25 mouse cellular contexts compared by ENCODE assay signal in genomic region chr9:58662791-58663190, GRCm38 (mm10).
A peak's percentile ranks its signal among the peaks of the same experiment; 100 is the strongest.
DNase-seq lines count a peak whose midpoint lies in the region; ATAC-seq and TF ChIP-seq lines count a peak whose summit lies in the region.
"Had no signal": no experiment of that assay in that cellular context is flagged by ENCODE, and none has a peak within 500 bp of the region (broad histone marks: within the 10 kb centered on the region; RNA-seq: fewer than 3 reads in every experiment).

No protein-coding gene starts in this region.

- H3K27me3 ChIP-seq in MEL (ENCODE audit: control insufficient read depth in 1 of 2, insufficient read depth in 2 of 2, low read length in 2 of 2): no peaks in the 10 kb centered on the region
- H3K27me3 ChIP-seq in liver, embryonic 15.5 days: no peaks in the 10 kb centered on the region
- H3K27me3 ChIP-seq in hindbrain, embryonic 13.5 days: no peaks in the 10 kb centered on the region
- H3K27me3 ChIP-seq: embryonic facial prominence, embryonic 13.5 days; forebrain, embryonic 15.5 days; kidney, embryonic 15.5 days; limb, embryonic 15.5 days; midbrain, embryonic 12.5 days; neural tube, embryonic 15.5 days had no signal

- H3K9ac ChIP-seq in MEL (ENCODE audit: control insufficient read depth, low read depth, low read length, poor library complexity, severe bottlenecking): no peak overlapping the region
- H3K9ac ChIP-seq in liver, embryonic 15.5 days: peak overlapping the region; percentile 44
- H3K9ac ChIP-seq in hindbrain, embryonic 13.5 days: no peak overlapping the region
- H3K9ac ChIP-seq: embryonic facial prominence, embryonic 13.5 days; forebrain, embryonic 15.5 days; kidney, embryonic 15.5 days; limb, embryonic 15.5 days; midbrain, embryonic 12.5 days; neural tube, embryonic 15.5 days had no signal

- peak; percentile 14 for ATAC-seq in erythroblast, adult 5-6 weeks (replicated peaks; ENCODE audit: low FRiP score, poor library complexity, severe bottlenecking)
- ATAC-seq in liver, embryonic 15.5 days (ENCODE audit: insufficient read depth): peak; percentile 11
- ATAC-seq in hindbrain, embryonic 13.5 days (ENCODE audit: low FRiP score): no peak
- ATAC-seq: forebrain, embryonic 15.5 days; hindbrain, postnatal 0 days; lung, postnatal 0 days had no signal

- H3K27ac ChIP-seq in MEL (ENCODE audit: control insufficient read depth, low read depth, low read length): no peak overlapping the region
- H3K27ac ChIP-seq in liver, embryonic 15.5 days (replicated peaks): peak overlapping the region; percentile 99
- H3K27ac ChIP-seq in hindbrain, embryonic 13.5 days: no peak overlapping the region
- H3K27ac ChIP-seq: embryonic facial prominence, embryonic 13.5 days; forebrain, embryonic 15.5 days; hindbrain, postnatal 0 days; kidney, embryonic 15.5 days; limb, embryonic 15.5 days; midbrain, embryonic 12.5 days; neural tube, embryonic 15.5 days; stomach, postnatal 0 days had no signal

- no peaks in the 10 kb centered on the region for H3K79me2 ChIP-seq in MEL (ENCODE audit: control insufficient read depth, insufficient read depth, low read length, poor library complexity)

- DNase-seq in heart, adult 11 months: peak; percentile 78
- DNase-seq in heart, postnatal 4 days: no peak
- peak; percentile 48 for DNase-seq in MEL (ENCODE audit: low read depth, low spot score)
- no peak for DNase-seq in urinary bladder, postnatal 36 days (ENCODE audit: low spot score in 2 of 2)
- no peak for DNase-seq in cerebellum, postnatal 36 days
- DNase-seq: adrenal gland, postnatal 25 days; cerebellum, adult 11-12 months; cerebellum, postnatal 14 days; embryo, embryonic 11 days; kidney, adult 11 months; kidney, postnatal 36 days; left cerebral cortex, postnatal 4 days; thymus, adult 2 months had no signal

- WGBS in liver, embryonic 15.5 days (ENCODE audit: insufficient replicate concordance): 24% methylated on average over 3 of the region's 3 CpGs
- 90% methylated on average over 3 of the region's 3 CpGs for WGBS in hindbrain, embryonic 13.5 days

- peak overlapping the region; percentile 34 for H3K4me2 ChIP-seq in liver, embryonic 15.5 days
- H3K4me2 ChIP-seq in hindbrain, embryonic 13.5 days: no peak overlapping the region
- H3K4me2 ChIP-seq: embryonic facial prominence, embryonic 13.5 days; forebrain, embryonic 15.5 days; kidney, embryonic 15.5 days; limb, embryonic 15.5 days; midbrain, embryonic 12.5 days; neural tube, embryonic 15.5 days had no signal

- no peak overlapping the region for H3K4me3 ChIP-seq in MEL (ENCODE audit: control insufficient read depth in 1 of 2, insufficient read depth in 1 of 2, low read depth in 2 of 2, low read length in 2 of 2)
- H3K4me3 ChIP-seq in liver, embryonic 15.5 days (replicated peaks): no peak overlapping the region
- H3K4me3 ChIP-seq in hindbrain, embryonic 13.5 days: no peak overlapping the region
- H3K4me3 ChIP-seq: embryonic facial prominence, embryonic 13.5 days; forebrain, embryonic 15.5 days; kidney, embryonic 15.5 days; limb, embryonic 15.5 days; midbrain, embryonic 12.5 days; neural tube, embryonic 15.5 days had no signal

- no peaks in the 10 kb centered on the region for H3K9me3 ChIP-seq in MEL (replicated peaks; ENCODE audit: insufficient read depth, low read length)
- H3K9me3 ChIP-seq in liver, embryonic 15.5 days (replicated peaks): no peaks in the 10 kb centered on the region
- H3K9me3 ChIP-seq in hindbrain, embryonic 13.5 days: no peaks in the 10 kb centered on the region
- H3K9me3 ChIP-seq: embryonic facial prominence, embryonic 13.5 days; forebrain, embryonic 15.5 days; kidney, embryonic 15.5 days; limb, embryonic 15.5 days; midbrain, embryonic 12.5 days; neural tube, embryonic 15.5 days had no signal

- TF ChIP-seq EP300 in MEL (IDR thresholded peaks at IDR 0.05; ENCODE audit: low read depth in 1 of 2, low read length in 2 of 2): peak; percentile 81

- H3K36me3 ChIP-seq in MEL (ENCODE audit: control insufficient read depth in 1 of 2, insufficient read depth in 2 of 2, low read length in 2 of 2): peaks cover 8 to 32% of the 10 kb centered on the region in 2 experiments
- peaks cover 81% of the 10 kb centered on the region for H3K36me3 ChIP-seq in liver, embryonic 15.5 days (replicated peaks)
- peaks cover 24% of the 10 kb centered on the region for H3K36me3 ChIP-seq in hindbrain, embryonic 13.5 days

- H3K4me1 ChIP-seq in MEL (ENCODE audit: control insufficient read depth in 1 of 2, insufficient read depth in 2 of 2, low read length in 2 of 2): peaks cover 34% of the 10 kb centered on the region in 2 experiments
- H3K4me1 ChIP-seq in liver, embryonic 15.5 days (replicated peaks): peaks cover 68% of the 10 kb centered on the region
- no peaks in the 10 kb centered on the region for H3K4me1 ChIP-seq in hindbrain, embryonic 13.5 days (replicated peaks)
- H3K4me1 ChIP-seq: embryonic facial prominence, embryonic 13.5 days; forebrain, embryonic 15.5 days; limb, embryonic 15.5 days; midbrain, embryonic 12.5 days; neural tube, embryonic 15.5 days had no signal

- no peak for TF ChIP-seq POLR2A in MEL (IDR thresholded peaks at IDR 0.05; ENCODE audit: control insufficient read depth in 1 of 2, insufficient read depth in 1 of 2, low read depth in 1 of 2, low read length in 2 of 2, poor library complexity in 1 of 2)

- TF ChIP-seq RAD21 in MEL (IDR thresholded peaks at IDR 0.05; ENCODE audit: low read depth, low read length): no peak

- no peak for TF ChIP-seq CTCF in MEL (IDR thresholded peaks at IDR 0.05 in 2 of 3, conservative IDR thresholded peaks at IDR 0.05 in 1 of 3; ENCODE audit: control insufficient read depth in 1 of 3, insufficient read depth in 1 of 3, low read depth in 2 of 3, low read length in 3 of 3, poor library complexity in 1 of 3, severe bottlenecking in 1 of 3)

TF ChIP-seq in MEL, 35 proteins besides CTCF, POLR2A, EP300 and RAD21:
- TF ChIP-seq POLR2AphosphoS2 (IDR thresholded peaks at IDR 0.05; ENCODE audit: low read length) (no peak), E2F4 (IDR thresholded peaks at IDR 0.05; ENCODE audit: borderline replicate concordance, low read depth, low read length) (no peak), GABPA (IDR thresholded peaks at IDR 0.05; ENCODE audit: low read depth, low read length) (no peak), CHD2 (IDR thresholded peaks at IDR 0.05; ENCODE audit: low read length) (no peak), BHLHE40 (IDR thresholded peaks at IDR 0.05; ENCODE audit: borderline replicate concordance, low read depth, low read length) (0 out of 2 replicates have a peak, but pooled peaks have one; percentile 45), MAZ (IDR thresholded peaks at IDR 0.05; ENCODE audit: low read depth, low read length) (no peak), TBP (IDR thresholded peaks at IDR 0.05; ENCODE audit: low read depth, low read length) (no peak), ZMIZ1 (IDR thresholded peaks at IDR 0.05; ENCODE audit: low read depth, low read length) (no peak), KAT2A (conservative IDR thresholded peaks at IDR 0.05; ENCODE audit: low read depth, low read length) (no peak), NRF1 (IDR thresholded peaks at IDR 0.05; ENCODE audit: insufficient read depth, low read depth, low read length, poor library complexity, severe bottlenecking) (no peak), HCFC1 (IDR thresholded peaks at IDR 0.05; ENCODE audit: low read depth, low read length) (no peak), NELFE (IDR thresholded peaks at IDR 0.05; ENCODE audit: low read depth, low read length) (no peak), JUND (IDR thresholded peaks at IDR 0.05; ENCODE audit: low read depth, low read length) (no peak), SIN3A (IDR thresholded peaks at IDR 0.05; ENCODE audit: low read length) (peak; percentile 35; the same call in 1 of the 2 replicates), SMC3 (IDR thresholded peaks at IDR 0.05; ENCODE audit: low read depth, low read length) (0 out of 2 replicates have a peak, but pooled peaks have one; percentile 5), MXI1 (IDR thresholded peaks at IDR 0.05; ENCODE audit: low read depth, low read length) (no peak), ELF1 (IDR thresholded peaks at IDR 0.05; ENCODE audit: low read depth, low read length) (no peak), USF1 (IDR thresholded peaks at IDR 0.05; ENCODE audit: low read depth, low read length) (no peak), GATA1 (IDR thresholded peaks at IDR 0.05; ENCODE audit: low read depth, low read length) (peak; percentile 76), ZKSCAN1 (IDR thresholded peaks at IDR 0.05; ENCODE audit: low read depth, low read length) (no peak), MAFK (IDR thresholded peaks at IDR 0.05; ENCODE audit: borderline replicate concordance, low read depth, low read length) (no peak), UBTF (IDR thresholded peaks at IDR 0.05; ENCODE audit: borderline replicate concordance, insufficient read depth, low read depth, low read length) (no peak), MEF2A (IDR thresholded peaks at IDR 0.05; ENCODE audit: extremely low read depth, insufficient replicate concordance, low read depth, low read length, poor library complexity, severe bottlenecking) (no peak), ZNF384 (IDR thresholded peaks at IDR 0.05; ENCODE audit: low read depth, low read length) (no peak), ETS1 (IDR thresholded peaks at IDR 0.05; ENCODE audit: low read depth, low read length) (peak; percentile 57), RCOR1 (IDR thresholded peaks at IDR 0.05; ENCODE audit: low read depth, low read length) (peak; percentile 72), ZC3H11A (IDR thresholded peaks at IDR 0.05; ENCODE audit: low read depth, low read length) (no peak), TAL1 (IDR thresholded peaks at IDR 0.05; ENCODE audit: low read length) (peak; percentile 66), TCF12 (IDR thresholded peaks at IDR 0.05; ENCODE audit: low read depth, low read length) (peak; percentile 88), MYC (IDR thresholded peaks at IDR 0.05; ENCODE audit: low read depth, low read length) (no peak), POLR2AphosphoS5 (IDR thresholded peaks at IDR 0.05; ENCODE audit: borderline replicate concordance, low read depth, low read length) (no peak)

Comparison
In these comparisons a context has a peak if more than half of its experiments do, and no peak if none do; other contexts are left out.
1. DNase-seq: peak in heart, adult 11 months (single experiment) and MEL (single experiment); none in heart, postnatal 4 days (single experiment), urinary bladder, postnatal 36 days (0 of 2) and cerebellum, postnatal 36 days (0 of 2).